Mouse (Mus musculus) ovary, adult 10 weeks (tissue): ENCODE data around the gene 4933427D14Rik. TPM values are rescaled to one million over a fixed set of nuclear protein-coding genes. Genes with fewer than 3 reads are reported as not detected.

Experiments
- polyA plus RNA-seq: library from polyadenylated mRNA; stranded (reverse); fragments of 350-450 nt; fragmentation: Illumina TruSeq; extraction: RNeasy Lipid Tissue Mini Kit (QIAGEN cat#74804); gene quantifications from one replicate; pipeline ENCODE4 v1.2.3, GENCODE M21; 2014

Gene 4933427D14Rik
- 16.2 TPM for polyA plus RNA-seq

DNA sequence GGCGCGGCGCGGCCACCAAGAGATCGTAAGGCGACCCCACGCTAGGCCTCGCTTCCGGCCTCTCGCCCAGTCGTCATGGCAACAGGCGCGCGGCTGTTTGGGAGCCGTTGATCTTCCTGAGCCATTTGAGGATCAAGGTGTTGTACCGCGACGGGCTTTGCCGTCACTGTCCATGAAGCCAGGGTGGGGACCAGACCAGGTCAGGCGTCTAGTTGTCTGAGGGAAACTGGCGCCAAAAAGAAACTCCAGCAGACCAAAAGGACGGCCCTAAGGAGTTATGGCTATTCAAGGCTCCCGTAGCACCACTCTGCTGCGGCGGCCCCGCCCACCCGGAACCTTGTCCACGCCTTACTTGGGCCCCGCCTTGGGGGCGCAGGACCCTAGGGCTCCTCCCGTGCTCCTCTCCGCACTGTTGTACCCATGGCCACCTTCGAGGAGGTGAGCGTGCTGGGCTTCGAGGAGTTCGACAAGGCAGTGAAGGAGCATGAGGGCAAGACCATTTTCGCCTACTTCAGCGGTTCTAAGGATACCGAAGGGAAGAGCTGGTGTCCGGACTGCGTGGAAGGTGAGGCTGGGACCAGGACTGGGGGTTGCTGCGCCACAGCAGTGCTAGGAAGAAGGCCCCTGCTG, at the start of gene 4933427D14Rik, which contains the start of gene Txndc17:
4933427D14Rik (minus strand) TSS at position 256 of the 630 bp plus-strand sequence.
Txndc17 (plus strand) TSS at position 344 of the 630 bp plus-strand sequence.

DNA sequence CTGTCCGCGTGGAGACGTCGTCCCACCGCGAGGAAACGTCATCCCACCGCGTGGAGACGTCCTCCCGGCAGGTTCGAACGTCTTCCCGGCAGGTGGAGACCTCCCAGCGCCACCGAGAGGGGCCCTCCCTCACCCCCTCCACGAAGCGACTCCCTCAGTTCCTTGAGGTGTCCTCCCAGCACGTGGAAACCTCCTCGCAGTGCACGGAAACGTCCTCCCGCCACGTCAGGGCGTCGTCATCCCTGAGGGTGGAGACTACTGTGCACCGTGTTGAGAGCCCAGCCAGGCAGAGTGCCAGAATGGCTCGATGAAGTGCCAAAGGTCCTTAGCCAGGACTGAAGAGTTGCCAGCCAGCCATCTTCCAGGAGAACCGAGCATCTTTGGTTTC, 8.1 kb upstream of the 4933427D14Rik start, which contains the start of gene Med31:
Med31 (minus strand) TSS at position 183 of the 388 bp plus-strand sequence.

DNA sequence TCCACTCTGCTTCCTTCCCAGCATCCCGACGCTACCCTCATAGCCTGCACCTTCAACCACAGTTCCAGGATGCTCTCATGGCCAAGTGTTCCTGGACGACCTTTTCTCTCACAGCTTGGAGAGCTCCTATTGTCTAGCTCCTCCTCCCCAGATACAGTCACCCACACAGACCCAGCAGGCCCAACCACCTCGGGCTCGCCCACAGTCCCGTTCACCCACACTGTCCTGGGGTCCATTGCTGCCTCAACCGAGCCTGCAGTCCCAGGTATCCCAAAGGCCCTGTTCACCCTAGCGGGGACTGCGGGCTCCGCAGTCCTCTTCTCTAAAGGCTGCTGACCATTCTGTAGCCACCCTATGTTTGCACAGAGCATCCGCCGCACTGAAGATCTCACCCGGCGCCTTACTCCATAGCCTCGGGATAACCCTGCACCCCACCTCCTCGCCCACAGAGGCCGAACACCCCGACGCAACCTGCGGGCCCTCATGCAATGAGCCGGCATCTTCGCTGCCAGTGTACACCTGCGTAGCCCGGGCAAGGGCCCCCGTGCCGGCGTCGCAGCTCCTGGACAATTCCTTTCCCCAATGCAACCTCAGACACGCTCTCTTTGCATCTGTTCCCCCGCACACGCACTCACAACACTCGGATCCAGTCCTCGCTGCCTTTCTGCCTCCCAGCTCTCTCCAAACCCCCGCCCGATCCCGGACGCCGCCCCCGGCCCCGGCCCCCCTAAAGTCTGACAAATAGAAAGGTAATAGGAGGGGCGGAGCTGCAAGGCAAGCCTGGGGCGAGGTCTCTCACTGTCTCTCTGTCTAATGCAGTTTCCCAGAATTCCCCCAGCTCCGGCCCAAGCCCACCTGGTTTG, 687 bp downstream of the 4933427D14Rik start, which contains the start of gene Gm43951:
Gm43951 (minus strand) TSS at position 500 of the 863 bp plus-strand sequence.

DNA sequence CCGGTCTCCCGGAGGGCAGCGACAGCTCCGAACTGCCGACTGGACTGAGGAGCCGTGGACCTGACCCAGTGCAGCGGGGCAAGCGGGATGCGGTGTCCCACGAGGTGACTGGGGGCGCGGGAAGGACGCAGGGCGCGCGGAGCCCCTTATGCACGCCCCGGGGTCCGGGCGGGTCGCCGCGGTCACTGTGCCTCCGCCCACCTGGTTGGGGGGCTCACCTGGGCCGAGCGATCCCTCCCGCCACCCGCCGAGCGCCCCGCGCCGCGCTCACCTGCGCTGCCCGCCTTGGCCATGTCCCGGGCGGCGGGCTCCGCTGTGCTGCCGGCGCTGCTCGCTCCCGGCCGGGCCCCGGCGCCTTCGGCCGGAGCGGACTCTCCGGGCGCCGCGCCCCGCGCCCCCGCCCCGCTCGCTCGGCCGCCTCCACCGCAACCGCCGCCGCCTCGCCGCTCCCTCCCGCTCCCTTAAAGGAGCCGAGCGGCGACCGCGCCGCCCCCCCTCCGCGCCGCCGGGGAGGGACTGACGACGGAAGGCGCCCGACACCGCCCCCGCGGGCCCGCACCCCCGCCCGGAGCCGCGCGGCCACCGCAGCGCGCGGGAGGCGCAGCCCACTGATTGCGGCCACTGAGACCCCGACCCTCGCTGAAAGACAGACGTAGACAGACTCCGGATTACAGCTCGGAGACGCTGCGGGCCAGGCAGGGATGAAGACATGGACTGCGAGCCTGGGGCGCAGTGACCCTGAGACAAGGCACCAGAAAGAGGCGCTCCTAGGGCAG, 71.7 kb downstream of the 4933427D14Rik start, which contains the start of gene Pitpnm3:
Pitpnm3 (minus strand) TSS at position 396 of the 776 bp plus-strand sequence.

Other genes starting within 250 kb of the 4933427D14Rik start
- gene Aipl1, start 169.9 kb downstream of the 4933427D14Rik start, polyA plus RNA-seq, result 0.37 TPM
- 1.1 TPM for gene Pimreg, start 165.4 kb downstream of the 4933427D14Rik start, polyA plus RNA-seq
- 1.0 TPM for gene Pitpnm3, start 71.7 kb downstream of the 4933427D14Rik start, polyA plus RNA-seq
- gene Gm43951, start 619 bp downstream of the 4933427D14Rik start, polyA plus RNA-seq, result not detected
- 130 TPM for gene Txndc17, start 88 bp upstream of the 4933427D14Rik start, polyA plus RNA-seq
- 16.0 TPM for gene Med31, start 8.1 kb upstream of the 4933427D14Rik start, polyA plus RNA-seq
- gene Slc13a5, start 59.8 kb upstream of the 4933427D14Rik start, polyA plus RNA-seq, result not detected
- 31.6 TPM for gene Xaf1, start 94.2 kb upstream of the 4933427D14Rik start, polyA plus RNA-seq
- not detected for gene Fbxo39, start 107.0 kb upstream of the 4933427D14Rik start, polyA plus RNA-seq
- gene Tekt1, start 155.0 kb upstream of the 4933427D14Rik start, polyA plus RNA-seq, result 3.1 TPM
- gene Smtnl2, start 204.3 kb upstream of the 4933427D14Rik start, polyA plus RNA-seq, result 9.8 TPM
- gene Ggt6, start 228.1 kb upstream of the 4933427D14Rik start, polyA plus RNA-seq, result not detected
- 60.1 TPM for gene Mybbp1a, start 233.9 kb upstream of the 4933427D14Rik start, polyA plus RNA-seq